Mouse (Mus musculus): ENCODE results near the gene Gm35549. TPM values are rescaled to one million over a fixed set of nuclear protein-coding genes. Genes with fewer than 3 reads are reported as not detected.

The Gm35549 gene
- polyA plus RNA-seq, 1 experiment from 2014 or later, result 0.42 TPM

Other genes starting within 250 kb of the Gm35549 start
- gene Topaz1, start 96.7 kb downstream of the Gm35549 start, polyA plus RNA-seq (2015; fragmentation: Nextera tagmentation; extraction: Ambion mirVana), result not detected in 2 replicates
- gene Tcaim, start 38.5 kb downstream of the Gm35549 start, polyA plus RNA-seq (2015; fragmentation: Nextera tagmentation; extraction: Ambion mirVana), result 7.0 and 8.1 TPM in 2 replicates
- gene Zfp445, start 22.0 kb upstream of the Gm35549 start, polyA plus RNA-seq (2015; fragmentation: Nextera tagmentation; extraction: Ambion mirVana), result 59.7 and 66.5 TPM in 2 replicates
- 4.1 and 5.8 TPM in 2 replicates for gene Zkscan7, start 41.6 kb upstream of the Gm35549 start, polyA plus RNA-seq (2015; fragmentation: Nextera tagmentation; extraction: Ambion mirVana)
- 16.7 and 17.0 TPM in 2 replicates for gene Zfp105, start 79.0 kb upstream of the Gm35549 start, polyA plus RNA-seq (2015; fragmentation: Nextera tagmentation; extraction: Ambion mirVana)
- 25.5 and 29.9 TPM in 2 replicates for gene 1110059G10Rik, start 107.0 kb upstream of the Gm35549 start, polyA plus RNA-seq (2015; fragmentation: Nextera tagmentation; extraction: Ambion mirVana)
- gene Kif15, start 107.0 kb upstream of the Gm35549 start, polyA plus RNA-seq (2015; fragmentation: Nextera tagmentation; extraction: Ambion mirVana), result 38.7 and 41.9 TPM in 2 replicates
- 24.5 and 25.6 TPM in 2 replicates for gene Tmem42, start 177.3 kb upstream of the Gm35549 start, polyA plus RNA-seq (2015; fragmentation: Nextera tagmentation; extraction: Ambion mirVana)
- gene Tgm4, start 190.7 kb upstream of the Gm35549 start, polyA plus RNA-seq (2015; fragmentation: Nextera tagmentation; extraction: Ambion mirVana), result 0.36 and 0.46 TPM in 2 replicates

All from limb, embryonic 15.5 days (tissue).